Mouse (Mus musculus) kidney, postnatal 14 days (tissue): ENCODE measurements around the gene 1700113H08Rik.

Experiments
- DNase-seq: peaks from one replicate; pipeline ENCODE4 v3.0.0; 2022; ENCODE audit warnings: mixed read lengths

The 1700113H08Rik gene

DNA sequence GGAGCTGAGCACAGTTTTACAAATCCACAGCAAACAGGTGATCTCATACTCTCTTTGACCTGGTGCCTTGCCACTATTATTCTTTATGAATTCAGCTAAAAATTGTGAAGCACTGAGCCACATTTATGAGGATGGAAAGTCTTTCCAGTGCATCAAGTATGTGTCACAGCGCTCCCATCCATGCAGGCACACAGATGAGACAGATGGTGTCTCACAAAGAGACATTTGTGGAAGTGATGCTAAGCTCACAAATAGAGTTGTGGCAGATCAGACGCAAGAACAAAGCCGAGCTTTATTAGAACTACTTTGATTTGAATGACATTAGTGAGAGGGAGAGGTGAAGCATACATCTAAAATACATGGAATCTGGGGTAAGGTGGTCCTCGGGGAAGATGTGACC lies 153.2 kb downstream of the 1700113H08Rik start:
- DNase-seq = no peak

DNA sequence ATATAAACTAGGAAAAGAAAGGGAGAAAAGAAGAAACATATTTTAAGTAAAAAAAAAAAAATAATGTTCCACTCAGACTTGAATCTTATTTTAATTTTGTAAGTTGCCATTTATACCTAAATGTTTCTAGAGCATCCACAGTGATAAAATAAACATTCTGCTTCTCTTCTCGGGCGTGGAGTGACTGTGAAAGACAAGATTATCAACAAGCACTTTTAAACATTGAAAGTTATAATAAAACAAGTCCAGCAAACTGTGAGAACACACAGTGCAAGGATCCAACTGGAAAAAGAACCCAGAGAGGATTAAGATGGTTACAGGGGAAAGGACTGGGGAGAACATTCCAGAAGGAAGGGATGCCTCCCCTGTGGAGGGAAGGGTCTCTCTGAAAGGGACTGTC lies 155.0 kb downstream of the 1700113H08Rik start:
- no peak for DNase-seq

DNA sequence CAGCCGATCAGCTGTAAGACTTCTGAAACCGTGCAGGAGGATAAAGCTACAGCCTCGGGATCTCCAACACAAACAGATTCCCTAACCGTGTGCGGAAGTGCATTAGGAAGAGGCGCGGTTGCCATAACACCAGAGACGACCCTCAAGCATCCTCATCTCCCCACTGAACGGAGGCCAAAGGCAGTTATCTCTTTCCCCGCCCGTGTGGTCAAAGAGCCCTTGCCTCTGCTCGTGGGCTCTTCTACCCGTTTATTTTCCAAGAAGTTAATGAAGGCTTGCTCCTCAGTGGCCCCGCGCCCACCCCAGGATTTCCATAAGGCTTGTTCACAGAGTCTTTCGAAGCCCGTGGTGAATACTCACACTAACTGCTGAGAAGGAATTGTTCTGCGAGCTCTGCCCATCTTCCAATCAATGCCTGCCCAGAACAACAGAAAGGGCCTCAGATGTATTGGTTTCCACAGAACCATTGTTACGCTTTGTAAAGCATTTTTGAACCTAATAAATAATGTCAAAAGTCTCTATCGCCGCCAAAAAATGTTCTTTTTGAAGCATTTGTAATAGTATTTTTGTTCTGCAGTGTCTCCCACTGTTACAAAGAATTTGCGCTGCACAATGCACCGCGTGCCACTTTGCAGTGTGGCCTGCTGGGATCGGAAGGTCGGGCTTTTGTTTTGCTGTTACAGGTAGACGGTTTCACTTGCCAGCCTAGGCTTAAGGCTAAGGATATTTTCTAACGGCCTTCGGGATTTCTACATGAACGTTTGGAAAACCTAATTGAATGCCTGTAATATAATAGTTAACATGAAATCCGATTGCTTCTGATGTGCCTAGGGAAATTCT lies 172.4 kb downstream of the 1700113H08Rik start:
- DNase-seq = no peak

DNA sequence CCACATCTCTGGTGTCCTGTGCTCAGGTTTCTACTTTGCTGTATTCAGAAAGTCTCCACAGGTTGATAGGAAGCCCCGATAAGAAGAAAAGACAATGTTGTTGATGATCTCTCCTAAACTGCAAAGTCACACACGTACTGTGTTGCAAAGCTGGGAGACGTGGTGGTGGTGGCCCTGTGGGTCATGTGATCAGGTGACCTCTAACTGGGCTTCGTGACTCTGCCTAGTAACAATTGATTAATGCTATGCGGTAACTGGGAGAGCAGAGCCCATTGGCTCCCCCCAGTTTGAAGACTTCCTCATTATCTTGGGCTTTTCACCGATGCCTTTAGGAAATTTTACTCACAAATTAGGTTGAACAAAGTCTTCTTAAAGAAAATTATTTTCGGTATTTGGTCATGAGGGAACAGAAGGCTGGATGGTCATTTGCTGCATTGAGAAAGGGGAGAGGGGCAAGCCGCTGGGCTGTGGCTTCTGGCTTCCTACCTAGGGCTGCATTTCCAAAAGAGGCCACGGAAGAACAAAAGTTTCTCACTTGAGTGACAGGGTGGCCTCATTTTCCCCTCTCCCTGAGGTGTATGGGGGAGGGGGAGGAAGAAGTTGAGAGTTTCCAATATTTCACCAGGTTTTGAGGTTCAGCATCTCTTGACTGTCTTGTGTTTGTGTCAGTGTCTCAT lies 181.6 kb downstream of the 1700113H08Rik start:
- no peak for DNase-seq

DNA sequence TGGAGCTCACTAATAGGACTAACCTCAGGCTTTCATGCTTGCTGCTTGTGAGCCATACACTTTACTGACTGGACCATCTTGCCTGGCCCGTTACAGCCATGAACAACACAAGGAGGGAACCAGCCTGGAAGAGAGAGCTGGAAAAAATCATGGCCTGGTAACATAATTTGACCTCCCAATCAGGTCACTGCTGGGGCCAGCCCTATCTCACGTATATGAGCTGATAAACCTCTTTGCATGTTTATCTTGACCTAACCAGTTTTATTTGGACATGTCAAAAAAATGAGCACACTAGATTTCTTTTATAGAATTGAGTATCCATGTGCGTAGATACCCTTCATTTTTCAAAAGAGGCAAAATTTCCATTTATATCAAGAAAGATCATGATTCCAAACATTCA lies 213.9 kb downstream of the 1700113H08Rik start:
- no peak for DNase-seq

DNA sequence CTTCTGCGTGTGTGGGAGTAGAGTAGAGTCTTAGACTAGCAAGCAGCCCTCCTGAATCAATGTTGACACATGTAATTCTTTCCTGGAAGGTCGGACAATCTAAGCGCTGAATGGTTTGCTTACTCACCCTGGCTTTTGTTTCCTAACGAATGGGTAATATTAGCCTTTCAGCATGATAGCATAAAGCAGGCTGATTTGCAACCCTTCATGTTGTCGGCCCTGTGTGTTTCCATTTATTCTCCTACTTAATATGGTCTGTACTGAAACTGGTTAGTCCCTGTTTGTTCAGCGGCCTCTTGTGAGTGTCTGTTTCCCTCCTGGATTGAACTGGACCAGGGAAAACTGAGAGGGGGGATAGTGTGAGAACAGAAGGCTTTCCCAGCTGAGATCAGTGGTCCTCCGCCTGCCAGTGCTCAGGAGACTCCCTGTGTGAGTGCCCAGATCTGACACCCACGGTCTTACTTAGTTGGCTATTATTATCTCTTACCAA lies 214.3 kb downstream of the 1700113H08Rik start:
- DNase-seq = no peak

DNA sequence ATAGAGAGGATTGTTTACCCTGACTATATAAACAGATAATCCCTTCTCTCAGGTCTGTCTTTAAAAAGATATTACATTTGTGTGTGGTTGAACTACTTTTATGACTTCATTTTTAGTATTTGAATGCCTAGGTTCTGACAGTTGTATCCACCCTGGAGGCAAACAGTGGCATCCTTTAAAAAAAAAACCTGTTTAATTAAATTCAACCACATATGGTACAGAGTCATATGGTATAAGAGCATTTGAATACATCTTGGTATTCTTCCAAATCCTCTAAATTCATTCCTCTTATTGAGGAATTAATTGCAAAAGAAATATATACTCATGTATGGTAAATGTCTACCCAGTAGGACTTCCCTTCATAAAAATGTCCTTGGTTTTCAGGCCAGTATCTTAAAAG lies 217.2 kb downstream of the 1700113H08Rik start:
- no peak for DNase-seq
